Mouse (Mus musculus) embryonic facial prominence, embryonic 15.5 days (tissue): ENCODE measurements at regions not wholly inside any gene's neighbourhood (a gene's known extent, or its start where the extent isn't known, plus 50 kb on each side); places are given as distances from the start of the nearest gene placed in this dataset.
"Not testable (repeated sequence)": the region's sequence is repeated elsewhere in the genome, so short reads cannot be mapped to it uniquely, and the experiment has no call there.

ENCODE experiments used
- ATAC-seq: fragments of 200-750 bp; cut with Nextera tagmentation; 2 replicates; pipeline ENCODE4 v1.8.0; 2017; ENCODE audit warnings: low read depth, moderate TSS enrichment; ENCODE audit not compliant: insufficient number of reproducible peaks, low FRiP score, low TSS enrichment
- H3K27ac ChIP-seq: fragments of 300-500 bp; sonication (generic); replicated peaks from 2 replicates; pipeline ENCODE4 v1.5.1; 2015; ENCODE audit warnings: mild to moderate bottlenecking, inconsistent platforms
- H3K27me3 ChIP-seq: fragments of 300-500 bp; sonication (generic); 2 replicates; pipeline ENCODE4 v1.6.1; 2015; ENCODE audit warnings: inconsistent platforms
- H3K36me3 ChIP-seq: fragments of 300-500 bp; sonication (generic); 2 replicates; pipeline ENCODE4 v1.6.1; 2015; ENCODE audit warnings: mild to moderate bottlenecking, inconsistent platforms
- H3K4me1 ChIP-seq: fragments of 300-500 bp; sonication (generic); 2 replicates; pipeline ENCODE4 v1.6.1; 2015; ENCODE audit warnings: inconsistent platforms
- H3K4me2 ChIP-seq: fragments of 300-500 bp; sonication (generic); replicated peaks from 2 replicates; pipeline ENCODE4 v1.6.1; 2015; ENCODE audit warnings: mild to moderate bottlenecking, inconsistent platforms
- H3K4me3 ChIP-seq: fragments of 300-500 bp; sonication (generic); replicated peaks from 2 replicates; pipeline ENCODE4 v1.5.1; 2015; ENCODE audit warnings: mild to moderate bottlenecking, inconsistent platforms
- H3K9ac ChIP-seq: fragments of 300-500 bp; sonication (generic); 2 replicates; pipeline ENCODE4 v1.6.1; 2015; ENCODE audit warnings: inconsistent platforms
- H3K9me3 ChIP-seq: fragments of 300-500 bp; sonication (generic); replicated peaks from 2 replicates; pipeline ENCODE4 v1.6.1; 2016; ENCODE audit warnings: inconsistent platforms
- WGBS: fragments of 180-500 bp; shearing (Covaris S2); methylation state at CpG from one replicate; pipeline ENCODE4 v1.1.7; 2015; 5-methylcytosine and 5-hydroxymethylcytosine counted together

GRCm38 (mm10) chr17:62199559-62199958 is 681.6 kb downstream of the Efna5 start:
- H3K4me3 ChIP-seq = no peak overlapping the region
- H3K4me1 ChIP-seq = no peaks in the 10 kb centered on the region
- H3K27ac ChIP-seq = no peak overlapping the region
- no peaks in the 10 kb centered on the region for H3K27me3 ChIP-seq
- no peak for ATAC-seq
- 71% methylated on average over 6 of the region's 6 CpGs for WGBS
- H3K4me2 ChIP-seq = no peak overlapping the region
- no peaks in the 10 kb centered on the region for H3K9me3 ChIP-seq
- no peaks in the 10 kb centered on the region for H3K36me3 ChIP-seq
- H3K9ac ChIP-seq = no peak overlapping the region

GRCm38 (mm10) chr17:62178612-62179210 is 702.4 kb downstream of the Efna5 start:
- ATAC-seq = no peak
- H3K9ac ChIP-seq = no peak overlapping the region
- no peaks in the 10 kb centered on the region for H3K4me1 ChIP-seq
- 80% methylated on average over 2 of the region's 2 CpGs for WGBS
- H3K9me3 ChIP-seq = no peaks in the 10 kb centered on the region
- H3K4me3 ChIP-seq = no peak overlapping the region
- H3K36me3 ChIP-seq = no peaks in the 10 kb centered on the region
- no peaks in the 10 kb centered on the region for H3K27me3 ChIP-seq
- H3K4me2 ChIP-seq = no peak overlapping the region
- no peak overlapping the region for H3K27ac ChIP-seq

- Histone ChIP-seq H3K4me1 (no peaks in the 10 kb centered on the region), H3K9ac (no peak overlapping the region), H3K36me3 (no peaks in the 10 kb centered on the region), H3K4me2 (no peak overlapping the region), H3K27ac (no peak overlapping the region), H3K4me3 (no peak overlapping the region), H3K27me3 (no peaks in the 10 kb centered on the region), H3K9me3 (no peaks in the 10 kb centered on the region)
- WGBS = 57% methylated on average over 5 of the region's 5 CpGs
- ATAC-seq = no peak
Measured at GRCm38 (mm10) chr17:62176336-62176735, 704.8 kb downstream of the Efna5 start.

GRCm38 (mm10) chr17:62172305-62172704 is 708.8 kb downstream of the Efna5 start:
- WGBS = 82% methylated on average over 5 of the region's 5 CpGs
- H3K4me1 ChIP-seq = no peaks in the 10 kb centered on the region
- no peaks in the 10 kb centered on the region for H3K27me3 ChIP-seq
- no peak for ATAC-seq
- H3K9me3 ChIP-seq = no peaks in the 10 kb centered on the region
- no peak overlapping the region for H3K27ac ChIP-seq
- no peaks in the 10 kb centered on the region for H3K36me3 ChIP-seq
- no peak overlapping the region for H3K4me2 ChIP-seq
- no peak overlapping the region for H3K9ac ChIP-seq
- no peak overlapping the region for H3K4me3 ChIP-seq

- no peak for ATAC-seq
- Histone ChIP-seq H3K36me3 (no peaks in the 10 kb centered on the region), H3K9me3 (no peaks in the 10 kb centered on the region), H3K4me2 (no peak overlapping the region), H3K27me3 (no peaks in the 10 kb centered on the region), H3K4me3 (no peak overlapping the region), H3K4me1 (no peaks in the 10 kb centered on the region), H3K27ac (no peak overlapping the region), H3K9ac (no peak overlapping the region)
- 81% methylated on average over 4 of the region's 4 CpGs for WGBS
Measured at GRCm38 (mm10) chr17:62171532-62171931, 709.6 kb downstream of the Efna5 start.

- H3K4me2 ChIP-seq = no peak overlapping the region
- H3K27me3 ChIP-seq = no peaks in the 10 kb centered on the region
- H3K4me1 ChIP-seq = no peaks in the 10 kb centered on the region
- WGBS = 84% methylated on average over 1 of the region's 1 CpGs
- H3K4me3 ChIP-seq = no peak overlapping the region
- H3K27ac ChIP-seq = no peak overlapping the region
- H3K9ac ChIP-seq = no peak overlapping the region
- ATAC-seq = no peak
- H3K36me3 ChIP-seq = no peaks in the 10 kb centered on the region
- H3K9me3 ChIP-seq = no peaks in the 10 kb centered on the region
Measured at GRCm38 (mm10) chr17:62161457-62161856, 719.7 kb downstream of the Efna5 start.

GRCm38 (mm10) chr17:62160301-62160700 is 720.8 kb downstream of the Efna5 start:
- Histone ChIP-seq H3K9me3 (no peaks in the 10 kb centered on the region), H3K4me1 (no peaks in the 10 kb centered on the region), H3K9ac (no peak overlapping the region), H3K27ac (no peak overlapping the region), H3K27me3 (no peaks in the 10 kb centered on the region), H3K36me3 (no peaks in the 10 kb centered on the region), H3K4me2 (no peak overlapping the region), H3K4me3 (no peak overlapping the region)
- 63% methylated on average over 2 of the region's 2 CpGs for whole genome bisulfite sequencing
- no peak for ATAC-seq

- 83% methylated on average over 3 of the region's 3 CpGs for WGBS
- Histone ChIP-seq H3K4me3 (no peak overlapping the region), H3K27me3 (no peaks in the 10 kb centered on the region), H3K9me3 (no peaks in the 10 kb centered on the region), H3K36me3 (no peaks in the 10 kb centered on the region), H3K4me2 (no peak overlapping the region), H3K27ac (no peak overlapping the region), H3K4me1 (no peaks in the 10 kb centered on the region), H3K9ac (no peak overlapping the region)
- no peak for ATAC-seq
Measured at GRCm38 (mm10) chr17:62135050-62135449, 746.1 kb downstream of the Efna5 start.

GRCm38 (mm10) chr17:62111703-62112102 is 769.4 kb downstream of the Efna5 start:
- not testable (repeated sequence) for H3K27me3 ChIP-seq, H3K4me2 ChIP-seq, H3K9me3 ChIP-seq, ATAC-seq, H3K4me1 ChIP-seq, H3K27ac ChIP-seq, H3K9ac ChIP-seq, H3K4me3 ChIP-seq, H3K36me3 ChIP-seq
- WGBS = 94% methylated on average over 3 of the region's 3 CpGs

GRCm38 (mm10) chr17:62109052-62109451 is 772.1 kb downstream of the Efna5 start:
- no peaks in the 10 kb centered on the region for H3K36me3 ChIP-seq
- no peak overlapping the region for H3K4me2 ChIP-seq
- no peak overlapping the region for H3K27ac ChIP-seq
- ATAC-seq = no peak
- H3K27me3 ChIP-seq = no peaks in the 10 kb centered on the region
- no peak overlapping the region for H3K9ac ChIP-seq
- H3K9me3 ChIP-seq = no peaks in the 10 kb centered on the region
- H3K4me3 ChIP-seq = no peak overlapping the region
- no peaks in the 10 kb centered on the region for H3K4me1 ChIP-seq

GRCm38 (mm10) chr17:62083281-62083680 is 797.8 kb downstream of the Efna5 start:
- Histone ChIP-seq H3K9me3 (no peaks in the 10 kb centered on the region), H3K27me3 (no peaks in the 10 kb centered on the region), H3K9ac (no peak overlapping the region), H3K4me1 (no peaks in the 10 kb centered on the region), H3K36me3 (no peaks in the 10 kb centered on the region), H3K4me3 (no peak overlapping the region), H3K27ac (no peak overlapping the region), H3K4me2 (no peak overlapping the region)
- ATAC-seq = no peak
- WGBS = 58% methylated on average over 4 of the region's 4 CpGs

GRCm38 (mm10) chr17:62077604-62078003 is 803.5 kb downstream of the Efna5 start:
- Histone ChIP-seq H3K36me3 (no peaks in the 10 kb centered on the region), H3K27ac (no peak overlapping the region), H3K9me3 (no peaks in the 10 kb centered on the region), H3K4me3 (no peak overlapping the region), H3K4me2 (no peak overlapping the region), H3K27me3 (no peaks in the 10 kb centered on the region), H3K9ac (no peak overlapping the region), H3K4me1 (no peaks in the 10 kb centered on the region)
- ATAC-seq = no peak
- WGBS = 78% methylated on average over 7 of the region's 7 CpGs
